Comparison of ENCODE assay signal across 8 mouse cellular contexts in genomic region chr11:120151113-120151494, GRCm38 (mm10). TPM values are rescaled to one million over a fixed set of nuclear protein-coding genes. Genes with fewer than 3 reads are reported as not detected.
DNase-seq lines count a peak whose midpoint lies in the region; ATAC-seq and TF ChIP-seq lines count a peak whose summit lies in the region.

Slc38a10 (minus strand) TSS chr11:120151346.

- peak; percentile 33; the same call in 1 of the 2 replicates for TF ChIP-seq EP300 in lung, postnatal 0 days (IDR thresholded peaks at IDR 0.05)

- H3K27me3 ChIP-seq in hindbrain, embryonic 10.5 days (ENCODE audit: insufficient read depth, poor library complexity, severe bottlenecking), result no peaks in the 10 kb centered on the region
- H3K27me3 ChIP-seq in lung, postnatal 0 days (replicated peaks; ENCODE audit: insufficient read depth, low read length), result no peaks in the 10 kb centered on the region

- ATAC-seq in frontal cortex, adult (ENCODE audit: low TSS enrichment), result peak; percentile 98
- ATAC-seq in lung, postnatal 0 days, result peak; percentile 99

- peak within 1 kb of the TSS; percentile 81 for H3K9ac ChIP-seq in lung, postnatal 0 days (replicated peaks; ENCODE audit: low read depth)

- peak within 1 kb of the TSS; percentile 94 for H3K4me3 ChIP-seq in hindbrain, embryonic 10.5 days
- peak within 1 kb of the TSS; percentile 86 for H3K4me3 ChIP-seq in lung, postnatal 0 days (ENCODE audit: low read depth, low read length)

- no peak for TF ChIP-seq CTCF in lung, postnatal 0 days (IDR thresholded peaks at IDR 0.05)

- peaks cover 13% of the 10 kb centered on the region for H3K36me3 ChIP-seq in hindbrain, embryonic 10.5 days
- H3K36me3 ChIP-seq in lung, postnatal 0 days (ENCODE audit: insufficient read depth, low read length), result no peaks in the 10 kb centered on the region

- H3K27ac ChIP-seq in hindbrain, embryonic 10.5 days, result peak within 1 kb of the TSS; percentile 91
- peak within 1 kb of the TSS; percentile 88 for H3K27ac ChIP-seq in lung, postnatal 0 days (ENCODE audit: low read length)

- peak; percentile 100 for DNase-seq in MN1 (ENCODE audit: low spot score)
- peak; percentile 100 for DNase-seq in cerebellum, adult 9-10 months
- peak; percentile 100 for DNase-seq in hindbrain, embryonic 10.5 days (ENCODE audit: low spot score)
- peak; percentile 100 for DNase-seq in layer of hippocampus, adult 9-11 months
- DNase-seq in lung, postnatal 0 days (ENCODE audit: low spot score), result peak; percentile 99
- peak; percentile 100 for DNase-seq in ovary, postnatal 14 days (ENCODE audit: low spot score)
- peak; percentile 100 for DNase-seq in thymus, postnatal 14 days

- H3K9me3 ChIP-seq in hindbrain, embryonic 10.5 days, result no peaks in the 10 kb centered on the region
- no peaks in the 10 kb centered on the region for H3K9me3 ChIP-seq in lung, postnatal 0 days (ENCODE audit: low read length)

- peak within 1 kb of the TSS; percentile 95 for H3K4me2 ChIP-seq in lung, postnatal 0 days (replicated peaks; ENCODE audit: low read depth, low read length)

- H3K4me1 ChIP-seq in hindbrain, embryonic 10.5 days (replicated peaks), result peaks cover 32% of the 10 kb centered on the region
- peaks cover 5% of the 10 kb centered on the region; the same call in 1 of the 2 replicates for H3K4me1 ChIP-seq in lung, postnatal 0 days (ENCODE audit: insufficient read depth, low read depth, low read length)

- under 1% methylated on average over 28 of the region's 28 CpGs for WGBS in hindbrain, embryonic 10.5 days
- 2% methylated on average over 26 of the region's 28 CpGs for WGBS in lung, postnatal 0 days

RNA-seq across cellular contexts. Expression of gene Slc38a10, which starts in this region (rescaled TPM):
- polyA plus RNA-seq in hindbrain, embryonic 10.5 days (2016; fragmentation: Nextera tagmentation; extraction: Ambion mirVana), result 99.1 and 114 TPM in 2 replicates
- 66.6 and 69.4 TPM in 2 replicates for polyA plus RNA-seq in lung, postnatal 0 days (2015; fragmentation: Nextera tagmentation; extraction: Ambion mirVana)

Comparison
In these comparisons a context has a peak if more than half of its experiments do, and no peak if none do; other contexts are left out.
1. Peak in every context shown above with its lines: DNase-seq, ATAC-seq, H3K4me3 ChIP-seq and H3K27ac ChIP-seq.